Mouse (Mus musculus): ENCODE results near the gene Atoh1.

DNA sequence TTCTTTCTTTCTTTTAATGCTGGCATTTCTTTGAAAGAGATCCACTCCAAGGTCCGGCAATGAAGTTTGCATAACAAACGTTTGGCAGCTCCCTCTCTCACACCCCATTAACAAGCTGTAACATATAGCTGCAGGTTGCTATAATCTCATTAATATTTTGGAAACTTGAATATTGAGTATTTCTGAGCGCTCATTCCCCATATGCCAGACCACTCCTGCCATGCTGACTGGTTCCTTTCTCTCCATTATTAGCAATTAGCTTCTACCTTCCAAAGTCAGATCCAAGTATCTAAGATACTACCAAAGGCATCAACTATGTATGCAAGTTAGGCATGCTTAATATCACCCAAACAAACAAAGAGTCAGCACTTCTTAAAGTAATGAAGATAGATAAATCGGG lies 4.4 kb downstream of the Atoh1 start:
- no peak for TF ChIP-seq POLR2A (IDR thresholded peaks at IDR 0.05; ENCODE audit: control insufficient read depth, extremely low read depth, insufficient read depth, low read length, poor library complexity)
- no peak for TF ChIP-seq CTCF (IDR thresholded peaks at IDR 0.05; ENCODE audit: borderline replicate concordance, control insufficient read depth, extremely low read depth, insufficient read depth, low read length, poor library complexity)
